Mouse (Mus musculus) heart, embryonic 12.5 days (tissue): ENCODE results near the gene Rad51ap2. TPM values are rescaled to one million over a fixed set of nuclear protein-coding genes. Genes with fewer than 3 reads are reported as not detected.
A peak's percentile ranks its signal among the peaks of the same experiment; 100 is the strongest.

Experiments used
- ATAC-seq: fragments of 200-750 bp; cut with Nextera tagmentation; 2 replicates; pipeline ENCODE4 v1.8.0; 2017; ENCODE audit warnings: moderate TSS enrichment, moderate library complexity; ENCODE audit not compliant: insufficient number of reproducible peaks, low FRiP score
- H3K27ac ChIP-seq: fragments of 300-500 bp; sonication (generic); 2 replicates; pipeline ENCODE4 v1.5.1; 2016; ENCODE audit warnings: mild to moderate bottlenecking, moderate library complexity; ENCODE audit not compliant: poor library complexity, severe bottlenecking
- H3K27me3 ChIP-seq: fragments of 300-500 bp; sonication (generic); replicated peaks from 2 replicates; pipeline ENCODE4 v1.6.1; 2016; ENCODE audit warnings: mild to moderate bottlenecking, moderate library complexity
- H3K36me3 ChIP-seq: fragments of 300-500 bp; sonication (generic); 2 replicates; pipeline ENCODE4 v1.6.1; 2016; ENCODE audit warnings: mild to moderate bottlenecking, moderate library complexity
- H3K4me1 ChIP-seq: fragments of 300-500 bp; sonication (generic); replicated peaks from 2 replicates; pipeline ENCODE4 v1.6.1; 2016; ENCODE audit warnings: mild to moderate bottlenecking
- H3K4me2 ChIP-seq: fragments of 300-500 bp; sonication (generic); 2 replicates; pipeline ENCODE4 v1.6.1; 2016; ENCODE audit warnings: mild to moderate bottlenecking, moderate library complexity
- H3K4me3 ChIP-seq: fragments of 300-500 bp; sonication (generic); 2 replicates; pipeline ENCODE4 v1.5.1; 2016; ENCODE audit warnings: mild to moderate bottlenecking
- H3K9ac ChIP-seq: fragments of 300-500 bp; sonication (generic); 2 replicates; pipeline ENCODE4 v1.6.1; 2016; ENCODE audit warnings: mild to moderate bottlenecking, moderate library complexity
- H3K9me3 ChIP-seq: fragments of 300-500 bp; sonication (generic); replicated peaks from 2 replicates; pipeline ENCODE4 v1.6.1; 2016; ENCODE audit warnings: mild to moderate bottlenecking, moderate library complexity
- WGBS: fragments of 180-500 bp; shearing (Covaris S2); methylation state at CpG from one replicate; pipeline ENCODE4 v1.1.7; 2016; 5-methylcytosine and 5-hydroxymethylcytosine counted together
- polyA plus RNA-seq: library from polyadenylated mRNA; unstranded; fragments of >200 nt; fragmentation: Nextera tagmentation; extraction: Ambion mirVana; gene quantifications from 2 replicates; pipeline ENCODE4 v1.2.1, GENCODE M21; 2016

Rad51ap2 gene
- polyA plus RNA-seq = 0.32 and 0.53 TPM in 2 replicates

- no peaks in the 10 kb centered on the region; the same call in 1 of the 2 replicates for H3K4me1 ChIP-seq
- WGBS = 1% methylated on average over 36 of the region's 40 CpGs
- peak within 1 kb of the TSS; percentile 99 for H3K4me2 ChIP-seq
- no peaks in the 10 kb centered on the region for H3K27me3 ChIP-seq
- H3K9ac ChIP-seq = peak within 1 kb of the TSS; percentile 74
- ATAC-seq = peak; percentile 99
- no peak within 1 kb of the TSS for H3K27ac ChIP-seq
- H3K36me3 ChIP-seq = no peaks in the 10 kb centered on the region
- peak within 1 kb of the TSS; percentile 68 for H3K4me3 ChIP-seq
- no peaks in the 10 kb centered on the region for H3K9me3 ChIP-seq
Measured at GRCm38 (mm10) chr12:11455549-11456194, at the start of gene Rad51ap2. Rad51ap2 (plus strand) TSS chr12:11456079.

GRCm38 (mm10) chr12:11407679-11408078, 48.2 kb upstream of the Rad51ap2 start:
- Histone ChIP-seq H3K9me3 (no peaks in the 10 kb centered on the region), H3K4me1 (no peaks in the 10 kb centered on the region), H3K9ac (no peak overlapping the region), H3K36me3 (no peaks in the 10 kb centered on the region), H3K27ac (no peak overlapping the region), H3K4me3 (no peak overlapping the region), H3K4me2 (no peak overlapping the region), H3K27me3 (no peaks in the 10 kb centered on the region)
- 89% methylated on average over 4 of the region's 4 CpGs for WGBS
- ATAC-seq = no peak

DNA sequence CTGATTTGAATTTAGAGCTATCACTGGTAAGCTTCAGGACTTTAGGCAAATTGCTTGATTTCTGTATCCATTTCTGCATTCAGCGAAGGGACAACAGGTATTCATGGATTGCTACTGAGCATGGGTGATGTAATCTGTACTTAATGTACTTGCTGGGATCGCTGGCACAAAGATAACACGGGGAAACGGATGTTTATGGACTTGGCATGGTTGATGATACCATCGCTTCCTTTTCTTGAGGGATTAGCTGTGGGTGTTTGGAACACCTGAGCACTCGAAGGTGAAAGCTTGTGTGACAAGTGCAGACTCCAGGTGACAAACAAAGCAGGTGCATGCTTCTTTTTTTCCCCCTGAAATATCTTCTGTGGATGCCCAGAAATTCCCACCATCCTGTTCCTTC, 37.8 kb upstream of the Rad51ap2 start:
- Histone ChIP-seq H3K36me3 (no peaks in the 10 kb centered on the region), H3K27ac (no peak overlapping the region), H3K4me2 (no peak overlapping the region), H3K4me3 (no peak overlapping the region), H3K4me1 (no peaks in the 10 kb centered on the region), H3K27me3 (no peaks in the 10 kb centered on the region), H3K9me3 (no peaks in the 10 kb centered on the region), H3K9ac (no peak overlapping the region)
- WGBS = 72% methylated on average over 6 of the region's 6 CpGs
- ATAC-seq = no peak

GRCm38 (mm10) chr12:11427396-11427795, 28.5 kb upstream of the Rad51ap2 start:
- H3K36me3 ChIP-seq = no peaks in the 10 kb centered on the region
- H3K4me1 ChIP-seq = no peaks in the 10 kb centered on the region
- H3K4me2 ChIP-seq = no peak overlapping the region
- no peaks in the 10 kb centered on the region for H3K9me3 ChIP-seq
- no peak overlapping the region for H3K27ac ChIP-seq
- H3K27me3 ChIP-seq = no peaks in the 10 kb centered on the region
- no peak overlapping the region for H3K9ac ChIP-seq
- WGBS = 65% methylated on average over 4 of the region's 4 CpGs
- H3K4me3 ChIP-seq = no peak overlapping the region
- no peak for ATAC-seq

DNA sequence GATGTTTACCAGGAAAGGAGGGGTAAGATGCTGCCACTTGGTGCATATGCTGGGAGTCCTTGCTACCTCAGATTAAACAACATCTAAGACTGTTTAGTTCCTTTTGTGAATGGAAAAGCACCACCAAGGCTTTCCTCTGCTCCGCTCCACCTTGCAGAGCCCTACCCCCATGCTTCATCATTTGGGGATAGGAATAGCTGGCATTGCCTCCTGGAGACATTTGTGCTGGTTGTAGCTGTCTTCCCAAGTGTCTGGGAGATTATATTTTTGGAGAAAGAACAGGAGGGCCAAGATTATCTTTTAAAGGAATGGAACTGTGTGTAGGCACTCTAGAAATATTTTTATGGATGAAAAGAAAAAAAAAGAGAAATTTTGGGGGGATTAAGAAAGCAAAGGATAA, 22.8 kb upstream of the Rad51ap2 start:
- Histone ChIP-seq H3K9ac (no peak overlapping the region), H3K9me3 (no peaks in the 10 kb centered on the region), H3K36me3 (no peaks in the 10 kb centered on the region), H3K27ac (no peak overlapping the region), H3K4me1 (peaks cover 6% of the 10 kb centered on the region; the same call in 1 of the 2 replicates), H3K4me3 (no peak overlapping the region), H3K27me3 (peaks cover 27% of the 10 kb centered on the region), H3K4me2 (no peak overlapping the region)
- ATAC-seq = no peak
- 89% methylated on average over 1 of the region's 1 CpGs for WGBS

- Histone ChIP-seq H3K36me3 (no peaks in the 10 kb centered on the region), H3K27ac (no peak overlapping the region), H3K9me3 (no peaks in the 10 kb centered on the region), H3K4me2 (no peak overlapping the region), H3K27me3 (peaks cover 33% of the 10 kb centered on the region), H3K4me1 (peaks cover 6% of the 10 kb centered on the region; the same call in 1 of the 2 replicates), H3K4me3 (no peak overlapping the region), H3K9ac (no peak overlapping the region)
- 33% methylated on average over 1 of the region's 1 CpGs for WGBS
- no peak for ATAC-seq
Measured at GRCm38 (mm10) chr12:11433716-11434115, 22.2 kb upstream of the Rad51ap2 start.

- Histone ChIP-seq H3K4me1 (peaks cover 6% of the 10 kb centered on the region; the same call in 1 of the 2 replicates), H3K9ac (no peak overlapping the region), H3K36me3 (no peaks in the 10 kb centered on the region), H3K27ac (no peak overlapping the region), H3K4me3 (no peak overlapping the region), H3K27me3 (peaks cover 34% of the 10 kb centered on the region), H3K4me2 (no peak overlapping the region), H3K9me3 (no peaks in the 10 kb centered on the region)
- 66% methylated on average over 8 of the region's 8 CpGs for WGBS
- no peak for ATAC-seq
Measured at GRCm38 (mm10) chr12:11434446-11434845, 21.4 kb upstream of the Rad51ap2 start.

GRCm38 (mm10) chr12:11435246-11436022, 20.4 kb upstream of the Rad51ap2 start:
- Histone ChIP-seq H3K4me3 (peak overlapping the region; percentile 52), H3K9me3 (no peaks in the 10 kb centered on the region), H3K27ac (no peak overlapping the region), H3K36me3 (no peaks in the 10 kb centered on the region), H3K4me2 (peak overlapping the region; percentile 85), H3K4me1 (peaks cover 6% of the 10 kb centered on the region; the same call in 1 of the 2 replicates), H3K27me3 (peaks cover 34% of the 10 kb centered on the region), H3K9ac (no peak overlapping the region)
- WGBS = 6% methylated on average over 15 of the region's 15 CpGs
- ATAC-seq = no peak

- H3K4me3 ChIP-seq = peak overlapping the region; percentile 52
- ATAC-seq = no peak
- H3K9me3 ChIP-seq = no peaks in the 10 kb centered on the region
- H3K36me3 ChIP-seq = no peaks in the 10 kb centered on the region
- peaks cover 6% of the 10 kb centered on the region; the same call in 1 of the 2 replicates for H3K4me1 ChIP-seq
- no peak overlapping the region for H3K27ac ChIP-seq
- peaks cover 34% of the 10 kb centered on the region for H3K27me3 ChIP-seq
- no peak overlapping the region for H3K9ac ChIP-seq
- 4% methylated on average over 12 of the region's 12 CpGs for WGBS
- peak overlapping the region; percentile 85 for H3K4me2 ChIP-seq
Measured at GRCm38 (mm10) chr12:11436023-11436350, 19.9 kb upstream of the Rad51ap2 start.

GRCm38 (mm10) chr12:11436497-11437265, 19.2 kb upstream of the Rad51ap2 start, which contains the start of gene Vsnl1:
Vsnl1 (minus strand) TSS chr12:11436613.
- no peak within 1 kb of the TSS for H3K27ac ChIP-seq

More at GRCm38 (mm10) chr12:11436497-11437265, 19.2 kb upstream of the Rad51ap2 start, which contains the start of gene Vsnl1:
- Histone ChIP-seq H3K27me3 (peaks cover 34% of the 10 kb centered on the region), H3K4me3 (peak within 1 kb of the TSS; percentile 52), H3K4me2 (peak within 1 kb of the TSS; percentile 85), H3K4me1 (peaks cover 6% of the 10 kb centered on the region; the same call in 1 of the 2 replicates), H3K36me3 (no peaks in the 10 kb centered on the region), H3K9me3 (no peaks in the 10 kb centered on the region), H3K9ac (0 out of 2 replicates have a peak within 1 kb of the TSS, but pooled peaks have one; percentile 47)
- ATAC-seq = peak; percentile 81
- 3% methylated on average over 34 of the region's 34 CpGs for WGBS
